Mouse (Mus musculus): ENCODE measurements around the gene Hbp1. TPM values are rescaled to one million over a fixed set of nuclear protein-coding genes. Genes with fewer than 3 reads are reported as not detected.
A peak's percentile ranks its signal among the peaks of the same experiment; 100 is the strongest.

Gene Hbp1
- polyA plus RNA-seq, 1 experiment: 53.5 TPM

GRCm38 (mm10) chr12:31939026-31939425 is 11.3 kb downstream of the Hbp1 start:
- Histone ChIP-seq H3K4me1 (ENCODE audit: control insufficient read depth, insufficient read depth, insufficient read length, low read length) (peaks cover 2% of the 10 kb centered on the region; the same call in 1 of the 2 replicates), H3K4me3 (ENCODE audit: low read depth, low read length) (no peak overlapping the region), H3K27ac (ENCODE audit: insufficient read depth, low read depth, low read length) (no peak overlapping the region), H3K36me3 (ENCODE audit: control insufficient read depth, insufficient read depth, low read length) (peaks cover 66% of the 10 kb centered on the region), H3K27me3 (ENCODE audit: control insufficient read depth, insufficient read depth, low read length) (no peaks in the 10 kb centered on the region)
- TF ChIP-seq POLR2A (IDR thresholded peaks at IDR 0.05; ENCODE audit: low read depth, low read length) (no peak), CTCF (IDR thresholded peaks at IDR 0.05; ENCODE audit: extremely low read depth, insufficient read length, insufficient replicate concordance, low read depth, low read length) (no peak)

GRCm38 (mm10) chr12:31938391-31938997 is 11.8 kb downstream of the Hbp1 start:
- peaks cover 2% of the 10 kb centered on the region; the same call in 1 of the 2 replicates for H3K4me1 ChIP-seq (ENCODE audit: control insufficient read depth, insufficient read depth, insufficient read length, low read length)
- WGBS: 92% methylated on average over 4 of the region's 4 CpGs
- no peak overlapping the region for H3K4me3 ChIP-seq (ENCODE audit: low read depth, low read length)
- no peaks in the 10 kb centered on the region for H3K27me3 ChIP-seq (ENCODE audit: control insufficient read depth, insufficient read depth, low read length)
- H3K36me3 ChIP-seq (ENCODE audit: control insufficient read depth, insufficient read depth, low read length): peaks cover 66% of the 10 kb centered on the region
- no peak for TF ChIP-seq POLR2A (IDR thresholded peaks at IDR 0.05; ENCODE audit: low read depth, low read length)
- TF ChIP-seq CTCF (IDR thresholded peaks at IDR 0.05; ENCODE audit: extremely low read depth, insufficient read length, insufficient replicate concordance, low read depth, low read length): no peak
- no peak overlapping the region for H3K27ac ChIP-seq (ENCODE audit: insufficient read depth, low read depth, low read length)

GRCm38 (mm10) chr12:31937613-31938012 is 12.7 kb downstream of the Hbp1 start:
- Histone ChIP-seq H3K4me1 (ENCODE audit: control insufficient read depth, insufficient read depth, insufficient read length, low read length) (peaks cover 2% of the 10 kb centered on the region; the same call in 1 of the 2 replicates), H3K27ac (ENCODE audit: insufficient read depth, low read depth, low read length) (no peak overlapping the region), H3K36me3 (ENCODE audit: control insufficient read depth, insufficient read depth, low read length) (peaks cover 64% of the 10 kb centered on the region), H3K4me3 (ENCODE audit: low read depth, low read length) (no peak overlapping the region), H3K27me3 (ENCODE audit: control insufficient read depth, insufficient read depth, low read length) (no peaks in the 10 kb centered on the region)
- 75% methylated on average over 3 of the region's 3 CpGs for WGBS
- TF ChIP-seq CTCF (IDR thresholded peaks at IDR 0.05; ENCODE audit: extremely low read depth, insufficient read length, insufficient replicate concordance, low read depth, low read length) (no peak), POLR2A (IDR thresholded peaks at IDR 0.05; ENCODE audit: low read depth, low read length) (no peak)

- no peak for TF ChIP-seq POLR2A (IDR thresholded peaks at IDR 0.05; ENCODE audit: low read depth, low read length)
- no peak for TF ChIP-seq CTCF (IDR thresholded peaks at IDR 0.05; ENCODE audit: extremely low read depth, insufficient read length, insufficient replicate concordance, low read depth, low read length)
- WGBS: 75% methylated on average over 6 of the region's 6 CpGs
- Histone ChIP-seq H3K27me3 (ENCODE audit: control insufficient read depth, insufficient read depth, low read length) (no peaks in the 10 kb centered on the region), H3K4me1 (ENCODE audit: control insufficient read depth, insufficient read depth, insufficient read length, low read length) (peaks cover 2% of the 10 kb centered on the region; the same call in 1 of the 2 replicates), H3K36me3 (ENCODE audit: control insufficient read depth, insufficient read depth, low read length) (peaks cover 67% of the 10 kb centered on the region), H3K4me3 (ENCODE audit: low read depth, low read length) (no peak overlapping the region), H3K27ac (ENCODE audit: insufficient read depth, low read depth, low read length) (no peak overlapping the region)
Observed at GRCm38 (mm10) chr12:31936657-31937300, 13.6 kb downstream of the Hbp1 start.

GRCm38 (mm10) chr12:31931818-31932217 is 18.5 kb downstream of the Hbp1 start:
- Histone ChIP-seq H3K4me3 (ENCODE audit: low read depth, low read length) (no peak overlapping the region), H3K36me3 (ENCODE audit: control insufficient read depth, insufficient read depth, low read length) (peaks cover 63% of the 10 kb centered on the region), H3K27ac (ENCODE audit: insufficient read depth, low read depth, low read length) (no peak overlapping the region), H3K4me1 (ENCODE audit: control insufficient read depth, insufficient read depth, insufficient read length, low read length) (no peaks in the 10 kb centered on the region), H3K27me3 (ENCODE audit: control insufficient read depth, insufficient read depth, low read length) (no peaks in the 10 kb centered on the region)
- 97% methylated on average over 3 of the region's 3 CpGs for WGBS
- TF ChIP-seq POLR2A (IDR thresholded peaks at IDR 0.05; ENCODE audit: low read depth, low read length): no peak
- TF ChIP-seq CTCF (IDR thresholded peaks at IDR 0.05; ENCODE audit: extremely low read depth, insufficient read length, insufficient replicate concordance, low read depth, low read length): no peak

- 29% methylated on average over 3 of the region's 3 CpGs for WGBS
- H3K36me3 ChIP-seq (ENCODE audit: control insufficient read depth, insufficient read depth, low read length): peaks cover 66% of the 10 kb centered on the region
Observed at GRCm38 (mm10) chr12:31928498-31928897, 21.8 kb downstream of the Hbp1 start.

GRCm38 (mm10) chr12:31926661-31927061 is 23.7 kb downstream of the Hbp1 start:
- H3K4me3 ChIP-seq (ENCODE audit: low read depth, low read length): no peak overlapping the region
- peaks cover 56% of the 10 kb centered on the region for H3K36me3 ChIP-seq (ENCODE audit: control insufficient read depth, insufficient read depth, low read length)
- H3K27me3 ChIP-seq (ENCODE audit: control insufficient read depth, insufficient read depth, low read length): no peaks in the 10 kb centered on the region
- no peaks in the 10 kb centered on the region for H3K4me1 ChIP-seq (ENCODE audit: control insufficient read depth, insufficient read depth, insufficient read length, low read length)
- H3K27ac ChIP-seq (ENCODE audit: insufficient read depth, low read depth, low read length): no peak overlapping the region
- 33% methylated on average over 4 of the region's 4 CpGs for WGBS
- peak; percentile 77; the same call in 1 of the 2 replicates for TF ChIP-seq CTCF (IDR thresholded peaks at IDR 0.05; ENCODE audit: extremely low read depth, insufficient read length, insufficient replicate concordance, low read depth, low read length)
- no peak for TF ChIP-seq POLR2A (IDR thresholded peaks at IDR 0.05; ENCODE audit: low read depth, low read length)

More at GRCm38 (mm10) chr12:31928498-31928897, 21.8 kb downstream of the Hbp1 start:
- no peak overlapping the region for H3K27ac ChIP-seq (ENCODE audit: insufficient read depth, low read depth, low read length)
- no peaks in the 10 kb centered on the region for H3K4me1 ChIP-seq (ENCODE audit: control insufficient read depth, insufficient read depth, insufficient read length, low read length)
- TF ChIP-seq CTCF (IDR thresholded peaks at IDR 0.05; ENCODE audit: extremely low read depth, insufficient read length, insufficient replicate concordance, low read depth, low read length): no peak
- TF ChIP-seq POLR2A (IDR thresholded peaks at IDR 0.05; ENCODE audit: low read depth, low read length): no peak
- H3K4me3 ChIP-seq (ENCODE audit: low read depth, low read length): no peak overlapping the region
- H3K27me3 ChIP-seq (ENCODE audit: control insufficient read depth, insufficient read depth, low read length): no peaks in the 10 kb centered on the region
